Mouse (Mus musculus) embryonic fibroblast, embryonic 13.5 days (primary cell): ENCODE results near the gene Sebox. TPM values are rescaled to one million over a fixed set of nuclear protein-coding genes. Genes with fewer than 3 reads are reported as not detected.

Source experiments
- H3K27ac ChIP-seq: 2 replicates; pipeline ENCODE4 v1.5.1; 2012; ENCODE audit warnings: low read length, control low read depth, inconsistent platforms; ENCODE audit not compliant: insufficient read depth
- H3K4me1 ChIP-seq: 2 replicates; pipeline ENCODE4 v1.6.1; 2011; ENCODE audit warnings: low read length; ENCODE audit not compliant: control insufficient read depth, insufficient read depth
- H3K4me3 ChIP-seq: 2 replicates; pipeline ENCODE4 v1.5.1; 2011; ENCODE audit warnings: mild to moderate bottlenecking, control low read depth, low read length; ENCODE audit not compliant: insufficient read depth
- CTCF ChIP-seq: IDR thresholded peaks from 2 replicates; pipeline ENCODE4 v1.5.1; 2011; ENCODE audit warnings: mild to moderate bottlenecking, control low read depth, low read length, moderate library complexity, borderline replicate concordance; ENCODE audit not compliant: insufficient read depth
- POLR2A ChIP-seq: IDR thresholded peaks from 2 replicates; pipeline ENCODE4 v1.6.1; 2011; ENCODE audit warnings: low read depth, mild to moderate bottlenecking, control low read depth, low read length, moderate library complexity
- polyA plus RNA-seq: library from polyadenylated mRNA; stranded (reverse); fragments of >200 nt; gene quantifications from 2 replicates; pipeline ENCODE4 v1.2.4, GENCODE M21; 2011; ENCODE audit warnings: low read depth; ENCODE audit not compliant: missing spikeins, insufficient read length

Gene Sebox
- polyA plus RNA-seq, result not detected in 2 replicates

DNA sequence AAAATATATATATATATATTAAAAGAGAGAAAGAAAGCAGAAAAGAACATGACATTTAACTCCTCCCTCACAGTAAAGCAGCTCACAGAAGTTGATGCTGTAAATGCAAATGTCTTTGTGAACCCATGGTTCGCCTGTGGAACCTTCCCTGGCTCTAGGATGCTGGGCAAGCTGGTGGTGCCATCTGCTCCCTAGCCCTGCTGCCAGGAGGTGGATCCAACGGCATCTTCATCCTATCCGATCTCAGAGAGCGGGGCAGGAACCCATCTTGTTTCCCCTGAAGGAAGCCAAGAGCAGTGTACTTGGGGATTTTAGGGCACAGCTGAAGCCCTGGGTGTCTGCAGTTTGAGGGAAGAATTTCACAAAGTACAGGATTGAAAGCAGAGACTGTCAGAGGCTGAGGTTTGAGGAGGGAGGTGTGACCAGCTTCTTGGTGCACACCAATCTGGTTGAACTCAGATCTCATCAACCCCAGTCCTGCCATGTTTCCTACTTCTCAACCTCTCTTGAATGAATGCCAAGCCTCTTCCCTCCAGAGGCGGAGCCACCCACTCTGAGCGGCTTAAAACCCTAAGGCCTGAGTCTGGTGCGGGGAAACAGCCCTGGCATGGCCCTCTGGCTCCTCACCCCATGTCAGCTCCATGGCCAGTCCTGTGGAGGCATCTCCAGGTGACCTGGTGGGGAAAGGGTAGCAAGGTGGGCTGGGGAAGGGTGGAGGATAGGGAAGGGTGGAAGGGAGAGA, at the start of gene Sebox:
Sebox (plus strand) TSS at position 539 of the 742 bp plus-strand sequence.
- H3K4me3 ChIP-seq, result no peak within 1 kb of the TSS
- H3K4me1 ChIP-seq, result no peaks in the 10 kb centered on the region
- no peak within 1 kb of the TSS for H3K27ac ChIP-seq
- no peak for TF ChIP-seq POLR2A
- TF ChIP-seq CTCF, result no peak

DNA sequence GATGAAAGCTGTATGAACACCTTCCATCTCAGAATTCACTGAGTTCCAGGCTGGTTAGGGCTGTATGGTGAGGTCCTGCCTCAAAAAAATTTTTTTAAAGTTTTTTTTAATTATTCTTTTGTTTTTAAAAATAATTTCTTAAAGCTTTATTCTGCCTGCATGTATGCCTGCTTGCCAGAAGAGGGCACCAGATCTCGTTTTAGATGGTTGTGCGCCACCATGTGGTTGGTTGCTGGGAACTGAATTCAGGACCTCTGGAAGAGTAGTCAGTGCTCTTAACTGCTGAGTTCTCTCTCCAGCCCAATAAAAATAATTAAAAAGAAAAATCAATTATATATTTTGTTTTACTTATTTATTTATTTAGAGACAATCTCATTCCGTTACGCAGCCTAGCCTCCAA, 49.6 kb upstream of the Sebox start:
- Histone ChIP-seq H3K4me1 (no peaks in the 10 kb centered on the region), H3K4me3 (no peak overlapping the region), H3K27ac (no peak overlapping the region)
- TF ChIP-seq POLR2A (no peak), CTCF (peak; percentile 89)

DNA sequence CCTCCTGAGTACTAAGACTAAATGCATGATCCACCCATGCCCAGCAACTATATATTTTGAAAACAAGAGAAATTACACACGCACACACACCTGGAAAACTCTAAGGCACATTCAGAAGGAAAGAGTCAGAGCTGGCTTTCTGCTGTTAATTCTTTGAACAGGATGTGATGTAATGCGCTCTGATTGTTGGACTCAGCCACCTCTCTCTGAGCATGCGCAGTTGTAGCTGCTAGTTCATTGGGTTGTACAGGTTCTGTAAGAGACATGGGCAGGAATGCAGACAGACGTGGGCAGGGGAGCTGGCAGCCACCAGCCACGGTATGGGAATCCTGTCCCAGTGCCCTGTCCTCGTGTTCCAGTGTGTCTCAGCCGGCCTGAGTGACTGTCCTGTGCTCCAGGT, 49.0 kb upstream of the Sebox start:
- Histone ChIP-seq H3K4me1 (no peaks in the 10 kb centered on the region), H3K27ac (no peak overlapping the region)
- no peak for TF ChIP-seq CTCF
- no peak for TF ChIP-seq POLR2A

DNA sequence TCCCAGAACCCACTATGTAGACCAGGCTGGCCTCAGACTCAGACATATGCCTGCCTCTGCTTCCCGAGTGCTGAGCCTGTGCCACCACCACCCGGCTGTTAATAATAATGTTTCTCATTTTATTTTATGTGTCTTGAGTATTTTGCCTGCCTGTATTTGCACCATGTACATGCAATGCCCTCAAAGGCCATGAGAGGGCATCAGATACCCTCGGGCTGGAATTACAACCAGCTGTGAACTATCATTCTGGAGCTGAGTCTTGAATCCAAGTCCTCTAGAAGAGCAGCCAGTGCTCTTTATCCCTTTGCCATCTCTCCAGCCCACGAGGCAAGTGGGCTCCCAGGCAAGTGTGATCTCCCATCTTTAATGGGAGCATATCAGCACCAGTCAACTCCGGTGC, 47.9 kb upstream of the Sebox start:
- Histone ChIP-seq H3K4me3 (no peak overlapping the region), H3K27ac (no peak overlapping the region), H3K4me1 (no peaks in the 10 kb centered on the region)
- TF ChIP-seq POLR2A, result no peak
- no peak for TF ChIP-seq CTCF

More for the DNA sequence above, 49.0 kb upstream of the Sebox start:
- H3K4me3 ChIP-seq, result no peak overlapping the region

DNA sequence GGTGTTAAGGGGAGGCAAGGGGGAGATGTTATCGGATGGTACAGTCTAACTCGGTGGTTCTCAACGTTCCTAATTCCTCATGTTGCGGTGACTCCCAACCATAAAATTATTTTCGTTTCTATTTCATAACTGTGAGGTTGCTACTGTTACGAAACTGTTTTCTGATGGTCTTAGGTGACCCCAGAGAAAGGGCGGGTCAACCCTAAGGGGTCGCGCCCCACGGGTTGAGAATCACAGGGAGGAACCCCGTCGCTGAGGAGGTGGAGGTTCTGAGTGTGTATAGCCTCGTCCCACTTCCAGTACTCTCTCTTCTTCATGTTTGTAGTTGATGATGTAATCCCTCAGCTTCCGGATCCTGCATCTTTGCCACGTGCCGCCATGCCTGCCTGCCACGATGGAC, 44.5 kb upstream of the Sebox start:
- H3K4me1 ChIP-seq, result no peaks in the 10 kb centered on the region
- H3K27ac ChIP-seq, result no peak overlapping the region
- H3K4me3 ChIP-seq, result no peak overlapping the region
- TF ChIP-seq CTCF, result no peak
- TF ChIP-seq POLR2A, result no peak

DNA sequence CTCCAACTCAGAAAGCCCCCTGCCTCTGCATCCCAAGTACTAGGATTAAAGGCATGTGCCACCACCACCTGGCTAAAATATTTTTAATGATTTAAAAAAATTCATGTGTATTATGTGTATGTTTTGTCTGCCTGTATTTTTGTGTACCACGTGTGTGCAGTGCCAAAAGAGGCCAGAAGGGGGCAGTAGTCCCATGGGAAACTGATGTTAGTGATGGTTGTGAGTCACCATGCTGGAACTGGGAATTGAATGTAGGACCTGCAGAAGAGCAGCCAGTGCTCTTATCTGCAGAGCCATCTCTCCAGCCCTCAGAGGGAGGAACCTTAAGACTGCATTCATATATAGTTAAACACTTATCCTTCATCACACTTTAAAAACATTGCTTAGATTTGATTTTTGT, 41.4 kb upstream of the Sebox start:
- TF ChIP-seq POLR2A (no peak), CTCF (no peak)
- H3K4me3 ChIP-seq, result no peak overlapping the region
- H3K27ac ChIP-seq, result no peak overlapping the region
- peaks cover 3% of the 10 kb centered on the region; the same call in 1 of the 2 replicates for H3K4me1 ChIP-seq

DNA sequence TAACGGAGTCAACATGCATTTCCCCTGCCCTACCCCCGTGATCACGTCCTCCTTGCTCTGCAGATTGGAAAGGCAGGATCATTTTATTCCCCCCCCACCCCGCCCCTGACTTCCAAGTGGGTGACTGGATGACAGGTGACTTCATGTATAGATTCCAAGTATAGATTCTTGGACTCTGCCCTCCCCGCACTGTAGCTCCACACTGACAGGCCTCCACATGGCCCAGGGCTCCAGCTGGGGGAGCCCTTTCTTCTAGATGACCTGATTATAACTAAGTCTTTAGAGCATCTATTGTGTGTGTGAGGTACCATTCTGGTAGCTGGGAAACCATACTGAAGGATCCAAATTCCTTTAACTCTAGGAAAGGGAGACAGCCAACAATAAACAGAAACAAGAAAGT, 40.6 kb upstream of the Sebox start:
- H3K27ac ChIP-seq, result no peak overlapping the region
- TF ChIP-seq CTCF, result no peak
- TF ChIP-seq POLR2A, result no peak
- no peak overlapping the region for H3K4me3 ChIP-seq
- H3K4me1 ChIP-seq, result peaks cover 3% of the 10 kb centered on the region; the same call in 1 of the 2 replicates

DNA sequence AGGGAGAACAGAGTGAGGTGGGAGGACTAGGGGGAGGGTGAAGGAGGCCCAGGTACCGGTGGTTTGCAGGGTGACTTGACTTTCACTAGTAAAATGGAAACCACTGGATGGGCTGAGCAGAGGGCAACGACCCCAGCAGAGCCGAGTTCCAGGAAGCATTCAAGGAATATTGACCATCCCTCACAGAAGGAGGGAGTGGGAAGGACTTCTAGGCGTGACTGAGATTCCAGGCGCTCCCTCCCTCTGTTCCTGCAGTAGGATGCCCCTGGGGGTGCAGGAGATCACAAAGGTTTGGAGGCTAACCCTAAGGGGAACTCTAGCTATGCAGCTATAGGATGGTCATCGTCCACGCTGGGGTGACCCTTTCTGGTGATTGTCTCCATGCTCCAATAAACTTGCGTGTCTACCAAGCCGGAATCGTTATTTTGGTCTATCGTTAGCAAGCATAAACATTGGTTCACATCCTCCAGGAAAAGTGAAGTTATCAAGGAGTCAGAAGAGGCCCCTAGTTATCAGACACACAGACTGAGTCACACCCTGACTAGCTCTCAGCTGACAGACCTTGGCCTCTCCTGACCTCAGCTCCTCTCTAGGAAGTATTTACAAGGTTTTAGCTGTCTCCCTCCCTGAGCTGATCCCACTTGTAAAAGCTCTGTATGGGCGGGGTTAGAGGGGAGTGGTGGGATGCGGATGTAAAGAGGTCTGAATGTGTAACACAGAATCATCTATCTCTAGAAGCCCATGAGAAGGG, 39.8 kb upstream of the Sebox start:
- Histone ChIP-seq H3K4me3 (no peak overlapping the region), H3K4me1 (peaks cover 3% of the 10 kb centered on the region; the same call in 1 of the 2 replicates), H3K27ac (no peak overlapping the region)
- TF ChIP-seq CTCF (no peak), POLR2A (no peak)

DNA sequence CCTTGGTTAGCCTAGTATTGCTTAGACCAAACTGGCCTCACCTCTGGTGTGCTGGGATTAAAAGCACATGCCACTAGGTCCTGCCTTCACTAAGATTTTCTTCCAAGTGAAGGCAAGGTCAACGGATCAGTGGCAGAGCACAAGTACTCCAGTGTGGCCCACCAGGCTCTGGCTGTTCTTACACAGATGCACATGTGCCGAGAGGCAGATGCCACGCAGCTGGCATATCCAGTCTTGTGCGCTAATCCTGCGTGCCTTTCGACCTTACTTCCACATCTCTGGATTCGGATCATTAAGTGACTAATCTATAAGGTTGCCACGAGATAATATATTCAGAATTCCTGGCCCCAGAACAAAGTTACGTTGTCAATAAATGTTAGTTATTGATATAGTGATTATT, 38.1 kb upstream of the Sebox start:
- Histone ChIP-seq H3K4me3 (no peak overlapping the region; the same call in 1 of the 2 replicates), H3K4me1 (peaks cover 3% of the 10 kb centered on the region; the same call in 1 of the 2 replicates), H3K27ac (no peak overlapping the region)
- no peak for TF ChIP-seq POLR2A
- no peak for TF ChIP-seq CTCF
